Mouse (Mus musculus) stomach, postnatal 0 days (tissue): Measurements from ENCODE around the gene Slco6d1. TPM values are rescaled to one million over a fixed set of nuclear protein-coding genes. Genes with fewer than 3 reads are reported as not detected.

Experiments
- ATAC-seq: fragments of 200-750 bp; cut with Nextera tagmentation; 2 replicates; pipeline ENCODE4 v1.8.0; 2017; ENCODE audit not compliant: low FRiP score, low TSS enrichment
- DNase-seq: peaks from one replicate; pipeline ENCODE4 v3.0.0-alpha.2; 2016; ENCODE audit warnings: low spot score
- H3K27ac ChIP-seq: fragments of 300-500 bp; sonication (generic); replicated peaks from 2 replicates; pipeline ENCODE4 v1.5.1; 2014; ENCODE audit warnings: mild to moderate bottlenecking, control low read depth
- H3K27me3 ChIP-seq: fragments of 300-500 bp; sonication (generic); 2 replicates; pipeline ENCODE4 v1.6.1; 2014; ENCODE audit warnings: low read length; ENCODE audit not compliant: control insufficient read depth, insufficient read depth
- H3K36me3 ChIP-seq: fragments of 300-500 bp; sonication (generic); 2 replicates; pipeline ENCODE4 v1.6.1; 2014; ENCODE audit warnings: low read length, mixed read lengths; ENCODE audit not compliant: control insufficient read depth, insufficient read depth
- H3K4me1 ChIP-seq: fragments of 300-500 bp; sonication (generic); replicated peaks from 2 replicates; pipeline ENCODE4 v1.6.1; 2014; ENCODE audit warnings: antibody characterized with exemption; ENCODE audit not compliant: control insufficient read depth, insufficient read depth
- H3K4me2 ChIP-seq: fragments of 300-500 bp; sonication (generic); replicated peaks from 2 replicates; pipeline ENCODE4 v1.6.1; 2014; ENCODE audit warnings: low read depth, mild to moderate bottlenecking, control low read depth, moderate library complexity
- H3K4me3 ChIP-seq: fragments of 300-500 bp; sonication (generic); 2 replicates; pipeline ENCODE4 v1.5.1; 2014; ENCODE audit warnings: low read depth, low read length, control low read depth
- H3K9ac ChIP-seq: fragments of 300-500 bp; sonication (generic); 2 replicates; pipeline ENCODE4 v1.6.1; 2014; ENCODE audit warnings: mild to moderate bottlenecking, low read length, control low read depth, mixed read lengths
- H3K9me3 ChIP-seq: fragments of 300-500 bp; sonication (generic); 2 replicates; pipeline ENCODE4 v1.6.1; 2016; ENCODE audit warnings: low read length; ENCODE audit not compliant: control insufficient read depth
- CTCF ChIP-seq: IDR thresholded peaks from 2 replicates; pipeline ENCODE4 v1.5.1; 2016; ENCODE audit warnings: antibody characterized with exemption, low read depth, mild to moderate bottlenecking, moderate library complexity
- EP300 ChIP-seq: optimal IDR thresholded peaks from 2 replicates; pipeline ENCODE3; 2016; ENCODE audit warnings: antibody characterized with exemption
- microRNA-seq: library from miRNA; unstranded; fragments of <30 nt; microRNA quantifications from one replicate; pipeline ENCODE4, GENCODE M21; 2016
- polyA plus RNA-seq: library from polyadenylated mRNA; unstranded; fragments of >200 nt; fragmentation: Nextera tagmentation; extraction: Ambion mirVana; gene quantifications from 2 replicates; pipeline ENCODE4 v1.2.1, GENCODE M21; 2015

Slco6d1 gene
- polyA plus RNA-seq, 1 experiment from 2014 or later = not detected

- ATAC-seq (no peak), DNase-seq (no peak)
- Histone ChIP-seq H3K27me3 (no peaks in the 10 kb centered on the region), H3K4me1 (no peaks in the 10 kb centered on the region), H3K27ac (no peak overlapping the region), H3K4me2 (no peak overlapping the region), H3K36me3 (no peaks in the 10 kb centered on the region), H3K9me3 (no peaks in the 10 kb centered on the region), H3K4me3 (no peak overlapping the region), H3K9ac (no peak overlapping the region)
- TF ChIP-seq EP300 (no peak), CTCF (no peak)
These were observed 144.8 kb downstream of the Slco6d1 start for GRCm38 (mm10) chr1:98565701-98566100.

Small RNA genes within 50 kb of the gene (microRNA-seq; reads per million reads assigned to microRNA genes)
- not detected for gene Gm26134
